Mouse (Mus musculus): ENCODE results near the gene Heatr5a.

Gene Heatr5a

DNA sequence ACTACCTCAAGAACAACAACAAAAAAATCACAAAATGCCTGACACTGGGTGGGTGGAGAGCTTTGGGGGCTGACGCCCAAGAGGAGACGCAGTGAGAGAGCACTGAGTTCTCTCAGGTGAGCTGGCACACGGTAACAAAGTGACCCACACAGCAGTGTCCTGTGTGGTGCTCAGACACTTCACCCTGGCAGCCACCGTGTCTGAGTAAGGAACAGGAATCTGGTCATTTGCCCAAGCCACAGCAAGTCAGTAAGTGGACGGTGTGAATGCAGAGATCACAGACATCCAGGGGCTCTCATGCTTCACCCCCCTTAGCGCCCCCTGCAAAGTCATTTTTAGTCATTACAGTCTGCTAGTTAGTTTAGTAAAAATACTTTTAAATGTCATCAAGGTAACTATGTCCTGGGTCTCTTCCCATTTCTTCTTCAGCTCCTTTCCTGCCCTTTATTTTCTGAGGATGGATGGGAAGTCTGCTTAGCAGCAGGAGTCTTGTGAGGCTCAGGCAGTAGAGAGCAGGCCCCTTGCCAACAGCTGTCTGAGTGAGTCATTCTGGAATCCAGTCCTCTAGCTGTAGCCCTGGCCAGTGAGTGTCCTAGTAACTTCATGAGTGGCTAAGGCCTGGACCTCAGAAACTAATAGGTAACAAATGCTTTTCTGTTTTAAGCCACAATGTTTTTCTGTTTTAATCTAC, 88.4 kb downstream of the Heatr5a start:
- peak; percentile 43 to 64 for DNase-seq

DNA sequence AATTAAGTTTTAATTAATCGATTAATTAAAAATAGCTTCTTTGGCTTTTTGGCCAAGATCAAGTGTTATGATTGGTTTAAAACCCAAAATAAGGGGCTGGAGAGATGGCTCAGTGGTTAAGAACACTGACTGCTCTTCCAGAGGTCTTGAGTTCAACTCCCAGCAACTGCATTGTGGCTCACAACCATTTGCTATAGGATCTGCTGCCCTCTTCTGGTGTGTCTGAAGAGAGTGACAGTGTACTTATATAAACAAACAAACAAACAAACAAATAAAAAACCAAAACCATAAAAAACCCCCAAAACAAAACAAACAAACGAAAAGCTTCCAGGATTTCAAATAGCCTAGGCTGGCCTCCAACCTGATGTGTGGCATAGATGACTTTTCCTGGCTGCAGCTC, 89.3 kb downstream of the Heatr5a start:
- DNase-seq, result no peak

DNA sequence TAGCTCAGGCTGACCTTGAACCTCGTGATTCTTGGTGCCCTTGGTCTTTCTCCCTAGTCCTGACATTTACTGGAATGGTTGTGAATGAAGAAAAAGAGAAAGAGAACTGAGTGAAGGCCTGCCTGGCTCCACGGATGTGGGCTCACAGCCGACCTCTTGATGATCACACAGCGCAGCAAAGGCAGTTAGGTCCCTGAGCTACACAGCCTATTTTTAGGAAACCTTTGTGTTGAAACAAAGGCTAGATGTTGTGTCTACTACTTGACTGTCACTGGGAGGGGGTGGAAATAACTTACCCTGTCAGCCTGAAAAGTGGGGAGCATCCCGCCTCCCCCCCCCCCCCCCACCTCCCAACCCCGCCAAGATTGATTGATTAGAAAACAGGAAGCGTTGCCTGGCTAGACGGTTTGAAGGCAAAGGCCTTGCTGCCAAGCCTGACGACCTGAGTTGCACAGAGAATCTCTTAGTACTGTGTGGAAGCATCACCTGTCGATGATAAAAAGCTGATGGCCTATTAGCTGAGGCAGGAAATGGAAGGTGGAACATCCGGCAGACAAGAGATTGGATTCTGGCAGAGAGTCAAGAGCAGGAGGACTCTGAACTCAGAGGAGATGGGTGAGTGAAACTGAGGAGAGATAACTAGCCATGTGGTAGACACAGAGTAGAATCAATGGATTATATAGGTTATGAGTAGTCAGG, 99.5 kb downstream of the Heatr5a start:
- DNase-seq, result no peak

DNA sequence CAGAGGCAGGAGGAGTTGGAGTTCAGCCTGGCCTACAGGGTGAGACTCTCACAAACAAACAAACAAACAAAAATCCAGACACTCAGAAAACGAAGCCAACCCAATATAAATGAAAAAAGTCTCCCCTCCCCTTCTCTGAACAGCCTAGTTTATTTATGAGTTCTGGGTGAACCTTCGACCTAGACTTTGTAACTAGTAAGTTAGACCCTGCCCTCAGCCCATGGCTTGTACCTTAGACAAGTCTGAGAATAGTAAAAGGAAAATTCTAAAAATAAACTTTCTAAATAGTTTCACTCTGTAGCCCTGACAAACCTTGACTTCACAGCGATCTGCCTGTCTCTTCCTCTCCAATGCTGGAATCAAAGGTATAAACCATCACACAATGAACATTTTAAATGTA, 101.6 kb downstream of the Heatr5a start:
- DNase-seq, result no peak

DNA sequence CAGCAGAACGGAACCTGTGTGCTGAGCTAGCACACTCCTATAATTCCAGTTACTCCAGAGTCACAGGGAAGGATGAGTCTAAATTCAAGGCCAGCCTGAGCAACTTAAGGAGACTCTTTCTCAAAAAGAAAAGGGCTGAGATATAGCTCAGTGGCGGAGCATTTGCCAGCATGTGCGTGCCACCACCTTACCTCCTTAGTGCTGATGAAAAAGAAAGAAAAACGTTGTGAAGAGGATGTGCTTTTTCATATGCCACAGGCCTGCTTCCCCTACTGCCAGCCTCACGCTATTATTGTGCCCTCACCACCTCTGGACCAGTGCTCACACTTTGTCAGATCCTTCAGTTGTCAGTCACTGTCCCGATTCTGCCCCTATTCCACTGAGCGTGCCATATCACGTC, 104.0 kb downstream of the Heatr5a start:
- no peak for DNase-seq

DNA sequence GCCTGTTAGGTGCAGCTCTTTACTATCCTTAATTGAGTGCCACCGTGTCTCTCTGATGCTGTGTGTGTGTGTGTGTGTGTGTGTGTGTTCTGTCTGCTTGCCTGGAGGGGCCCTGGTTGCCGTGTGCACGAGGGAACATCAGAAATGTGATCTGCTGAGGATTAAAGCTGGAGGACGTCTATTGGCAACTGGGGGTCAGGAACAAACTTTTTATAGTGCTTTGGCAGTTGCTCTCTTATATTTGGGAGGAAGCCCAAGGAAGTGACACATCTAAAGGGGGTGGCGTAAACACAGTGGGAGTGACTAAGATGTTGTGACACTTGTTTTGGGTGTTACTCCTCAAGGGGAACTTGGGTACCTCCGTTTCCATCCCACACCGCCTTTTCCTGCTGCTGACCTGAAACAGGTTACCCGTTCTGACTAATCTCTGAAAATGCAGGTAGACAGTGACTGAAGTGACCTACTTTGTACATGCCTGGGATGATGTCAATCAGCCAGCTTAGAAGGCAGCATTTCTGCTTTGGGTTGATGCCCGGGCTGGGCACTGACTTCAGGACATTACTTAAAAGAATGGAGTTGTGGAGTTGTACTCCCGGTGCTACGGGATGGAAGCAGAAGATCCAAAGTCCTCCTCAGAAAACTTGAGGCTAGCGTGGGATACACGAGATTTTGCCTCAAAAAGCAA, 104.8 kb downstream of the Heatr5a start:
- DNase-seq, result peak; percentile 21 to 22

DNA sequence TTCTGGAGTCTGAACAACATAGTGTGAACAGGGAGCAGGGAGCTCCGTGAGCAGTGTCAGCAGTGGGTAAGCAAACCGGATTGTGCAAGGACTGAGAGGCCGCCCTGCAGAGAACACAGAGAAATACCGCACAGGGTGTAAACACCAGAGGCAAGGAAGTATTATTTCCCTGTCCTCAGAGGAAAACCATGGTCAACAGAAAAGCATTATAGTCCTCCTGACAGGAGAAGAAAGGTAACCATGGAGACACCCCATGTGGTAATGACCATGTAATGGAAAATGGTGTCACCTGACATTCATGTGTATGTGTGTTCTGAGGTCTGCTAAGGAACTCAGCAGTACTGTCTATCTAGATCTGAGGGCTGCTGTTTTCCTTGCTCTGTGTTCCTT, 105.3 kb downstream of the Heatr5a start:
- peak in 1 of 2 experiments; percentile 22 for DNase-seq

DNA sequence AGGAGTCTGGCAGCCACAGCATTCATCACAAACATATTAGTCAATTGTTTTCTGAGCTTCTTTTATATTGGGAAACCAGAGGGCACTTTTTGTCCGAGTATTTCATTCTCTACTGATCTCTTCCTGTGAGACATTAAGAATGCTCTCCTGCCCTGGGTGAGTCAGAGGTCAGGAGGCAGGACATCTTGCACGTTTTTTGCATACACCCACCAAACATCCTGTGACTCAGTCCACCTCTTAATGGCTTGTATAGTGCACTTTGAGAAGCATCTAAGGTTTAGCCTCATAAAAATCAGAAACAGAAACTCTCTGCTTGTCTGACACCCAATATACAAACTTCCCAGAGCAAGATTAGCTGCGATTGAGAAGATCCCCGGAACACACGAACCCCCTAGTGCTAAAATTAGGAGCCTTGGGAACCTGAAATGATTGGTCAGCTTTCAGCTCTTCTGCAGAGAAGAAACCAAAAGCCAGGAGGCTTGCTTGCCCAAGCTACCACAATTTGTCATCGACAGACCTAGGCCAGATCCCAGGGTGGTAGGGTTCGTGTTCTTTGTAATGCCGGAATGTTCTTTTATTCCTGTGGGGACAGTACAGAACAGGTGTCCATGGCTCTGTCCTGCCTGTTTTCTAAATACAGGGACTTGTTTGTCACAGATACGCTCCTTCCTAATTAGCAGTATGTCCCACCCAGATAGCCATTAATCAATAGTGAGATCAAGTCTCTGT, 105.9 kb downstream of the Heatr5a start:
- DNase-seq, result no peak

DNA sequence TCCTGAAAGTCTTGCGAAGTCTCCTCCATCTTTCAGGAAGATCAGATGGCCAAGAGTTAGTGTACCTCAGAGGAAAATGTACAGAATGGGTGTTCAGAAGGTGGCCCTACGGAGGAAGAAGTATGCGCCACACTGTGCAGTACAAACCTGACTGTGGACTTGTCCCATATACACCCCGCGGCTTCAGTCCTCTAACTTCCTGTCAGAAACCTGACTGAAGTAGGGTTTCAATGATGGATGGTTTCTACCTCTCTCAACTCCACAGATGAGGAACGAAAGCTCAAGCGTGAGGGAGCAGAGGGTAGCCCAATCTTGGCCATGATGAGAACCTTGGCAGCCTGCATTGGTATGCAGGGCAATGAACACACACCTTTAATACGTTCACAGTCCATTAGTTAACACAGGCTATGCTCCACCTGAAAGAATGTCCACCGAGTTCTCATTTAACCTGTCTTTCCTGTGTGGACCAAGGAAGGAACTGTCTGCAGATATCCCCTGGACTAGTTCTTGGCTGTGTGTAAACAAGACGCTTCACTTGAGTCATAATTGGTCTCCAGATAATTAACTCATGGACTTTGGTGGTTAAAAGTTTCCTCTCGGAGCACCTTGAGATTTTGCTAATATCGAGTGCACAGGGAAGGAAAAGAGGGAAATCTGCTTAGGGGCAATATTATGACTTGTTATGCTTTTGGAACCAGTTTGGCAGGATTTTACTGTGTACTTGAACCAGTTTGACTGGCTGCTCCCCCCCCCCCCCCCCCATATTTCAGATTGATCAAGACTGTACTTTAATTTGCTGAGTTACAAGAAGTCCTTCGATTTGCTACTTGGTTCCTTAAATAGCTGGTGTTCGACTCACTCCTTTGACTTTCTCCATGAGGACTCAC, 107.8 kb downstream of the Heatr5a start:
- DNase-seq, result no peak

DNA sequence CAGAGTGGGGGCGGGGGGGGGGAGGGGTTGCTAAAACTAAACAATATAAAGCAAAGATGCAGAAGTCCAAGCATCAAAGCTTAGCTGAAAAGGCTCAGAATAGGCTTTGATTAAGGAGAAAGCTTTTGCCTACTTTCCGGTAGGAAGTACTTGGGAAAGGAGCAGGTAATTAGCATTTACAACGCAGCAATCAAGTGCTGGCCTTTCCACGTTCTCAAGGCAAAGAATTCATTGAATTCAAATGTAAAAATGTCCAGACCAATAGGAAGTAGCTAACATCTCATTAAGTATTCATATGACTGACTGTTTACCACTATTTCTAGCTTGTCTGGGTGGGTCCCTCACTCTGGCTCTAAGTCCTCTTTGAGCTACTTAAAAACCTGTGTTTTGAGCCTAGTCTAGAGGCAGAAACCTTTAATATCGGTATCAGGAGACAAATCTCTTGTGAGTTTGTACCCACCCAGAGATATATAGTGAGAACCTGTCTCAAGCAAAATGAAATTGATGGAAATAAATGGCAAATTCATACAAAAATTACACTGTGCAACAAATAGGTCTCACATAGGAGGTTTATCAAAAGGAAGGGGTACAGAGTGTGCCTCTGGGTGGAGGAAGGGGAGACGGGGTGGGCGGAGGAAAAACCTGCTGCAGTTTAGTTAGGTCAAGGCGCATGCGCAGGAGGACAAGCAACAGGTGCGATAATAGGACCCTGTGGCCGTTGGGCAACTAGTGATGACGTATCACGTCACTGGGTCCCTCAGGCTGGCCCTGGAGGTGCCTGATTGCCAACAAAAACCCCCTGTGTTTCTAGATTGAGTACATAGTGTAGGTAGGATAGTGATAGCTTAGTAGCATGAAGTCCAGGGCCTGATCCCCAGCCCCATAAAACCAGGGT, 112.7 kb downstream of the Heatr5a start:
- DNase-seq, result no peak

DNA sequence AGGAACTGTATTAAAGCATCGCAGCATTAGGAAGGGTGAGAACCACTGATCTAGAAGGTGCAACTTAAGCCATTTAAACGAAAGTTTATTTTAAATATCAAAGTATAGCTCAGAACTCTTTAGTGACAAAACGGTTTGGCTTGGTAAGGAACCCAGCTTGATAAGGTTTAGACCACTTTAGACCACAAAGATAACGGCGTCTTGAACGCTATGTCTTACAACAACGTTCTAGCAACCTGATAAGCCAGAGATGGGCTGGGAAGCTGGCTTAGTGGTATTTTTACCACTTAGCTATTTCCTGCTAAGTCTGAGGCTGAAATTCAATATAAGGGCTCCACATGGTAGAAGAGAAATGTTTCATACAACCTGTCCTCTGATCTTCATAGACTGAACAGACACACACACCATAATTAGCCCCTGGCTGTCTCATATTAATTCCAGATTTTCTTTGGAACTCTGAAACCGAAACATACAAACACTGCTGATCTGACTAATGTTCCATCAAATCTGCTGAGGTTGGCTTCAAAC, 114.3 kb downstream of the Heatr5a start:
- DNase-seq, result no peak

DNA sequence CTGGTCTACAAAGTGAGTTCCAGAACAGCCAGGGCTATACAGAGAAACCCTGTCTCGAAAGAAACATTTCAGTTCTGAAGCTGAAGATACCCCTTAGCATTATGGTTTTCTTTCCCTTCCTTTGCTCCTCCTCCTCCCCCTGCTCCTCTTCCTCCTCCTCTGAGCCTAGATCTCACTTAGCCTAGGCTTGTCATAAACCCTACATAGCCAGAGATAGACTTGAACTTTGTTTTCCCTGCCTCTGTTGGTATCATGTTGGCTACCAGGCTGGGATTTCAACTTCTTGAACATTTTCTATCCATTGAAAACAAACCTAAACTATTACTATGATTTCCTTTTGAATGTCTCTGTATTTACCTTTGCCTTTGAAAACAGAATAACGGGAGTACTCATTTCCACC, 115.2 kb downstream of the Heatr5a start:
- no peak for DNase-seq

DNA sequence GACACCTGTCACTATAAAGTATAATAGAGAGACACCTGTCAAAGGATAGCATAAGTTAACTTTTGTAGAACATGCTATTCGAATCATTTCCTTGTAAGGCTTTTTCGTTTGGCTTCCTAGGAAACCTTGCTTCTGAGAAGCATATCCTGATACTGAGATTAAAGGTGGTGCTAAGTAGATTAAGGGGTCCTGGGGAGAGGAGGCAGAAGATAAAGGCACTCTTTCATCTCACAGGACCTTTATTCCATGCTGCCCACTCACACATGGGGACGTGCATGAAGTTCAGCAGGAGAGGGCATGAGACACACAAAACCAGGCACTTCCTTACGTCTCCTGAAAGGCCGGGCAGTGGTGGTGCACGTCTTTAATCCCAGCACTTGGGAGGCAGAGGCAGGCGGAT, 115.7 kb downstream of the Heatr5a start:
- no peak for DNase-seq

DNA sequence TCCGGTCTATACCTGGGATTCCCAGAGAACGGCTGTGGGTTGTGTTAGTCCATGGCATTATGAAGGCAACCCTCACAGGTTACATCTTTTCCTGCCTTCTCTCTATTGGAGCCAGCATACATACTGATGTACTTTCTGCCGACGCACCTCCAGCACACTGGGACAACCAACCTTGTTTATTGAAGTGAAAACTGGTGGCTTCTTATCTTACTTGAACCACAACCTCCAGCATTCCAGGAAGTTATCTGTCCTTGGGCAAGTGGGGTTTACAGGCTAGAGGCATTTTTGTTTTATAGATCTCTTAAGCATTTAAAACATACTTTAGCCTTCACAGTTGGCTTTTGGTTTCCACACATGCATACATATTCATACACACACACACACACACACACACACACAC, 119.5 kb downstream of the Heatr5a start:
- no peak for DNase-seq

DNA sequence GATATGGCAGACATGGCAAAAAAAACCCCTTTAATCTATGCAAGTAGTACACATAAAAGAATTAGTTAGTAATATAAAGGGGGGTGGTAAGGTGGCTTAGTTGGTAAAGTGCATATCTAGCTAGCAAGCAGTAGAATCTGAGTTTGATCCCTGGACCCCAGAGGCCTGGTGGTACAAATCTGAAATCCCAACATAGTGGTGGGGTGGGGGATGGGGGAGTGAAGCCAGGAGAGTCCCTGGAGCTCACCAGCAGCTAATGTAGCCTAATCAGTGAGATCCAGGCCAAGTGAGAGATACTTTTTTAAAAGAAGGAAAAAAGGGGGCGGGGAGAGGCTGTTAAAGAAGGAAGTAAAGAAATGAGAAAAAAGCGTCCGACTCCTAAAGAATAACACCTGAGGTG, 120.0 kb downstream of the Heatr5a start:
- DNase-seq, result no peak

DNA sequence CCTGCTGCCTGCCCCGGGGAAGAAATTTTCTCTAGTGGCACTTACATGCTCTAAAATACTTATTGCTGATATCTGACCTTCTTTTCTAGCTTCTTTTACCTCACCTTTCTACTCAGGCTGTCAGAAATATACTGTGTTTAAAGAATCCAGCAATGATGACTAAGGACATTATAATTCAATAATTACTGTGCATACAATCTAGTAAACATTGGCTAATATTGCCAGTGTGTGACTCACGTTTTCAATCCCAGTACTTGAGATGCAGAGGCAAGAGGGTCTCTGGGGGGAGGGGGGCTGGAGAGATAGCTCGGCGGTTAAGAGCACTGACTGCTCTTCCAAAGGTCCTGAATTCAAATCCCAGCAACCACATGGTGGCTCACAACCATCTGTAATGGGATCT, 120.8 kb downstream of the Heatr5a start:
- no peak for DNase-seq

DNA sequence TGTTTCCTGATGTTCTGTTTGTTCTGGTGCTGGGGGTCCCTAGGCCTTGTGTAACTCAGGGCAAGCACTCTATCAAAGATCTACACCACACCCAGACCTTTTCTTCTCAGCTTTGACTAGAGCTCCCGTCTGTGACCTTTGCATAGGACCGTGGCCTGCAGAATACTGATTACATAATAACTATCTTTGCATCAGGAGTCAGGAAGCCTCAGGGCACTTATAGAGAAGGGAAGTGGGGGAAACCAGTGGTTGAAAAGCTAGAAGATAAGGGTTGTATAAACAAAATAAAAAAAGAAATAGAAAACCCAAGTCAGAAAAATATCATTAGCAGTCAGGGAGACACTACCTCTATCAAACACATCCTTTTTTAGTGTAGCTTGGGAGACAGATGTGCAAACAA, 121.2 kb downstream of the Heatr5a start:
- no peak for DNase-seq

DNA sequence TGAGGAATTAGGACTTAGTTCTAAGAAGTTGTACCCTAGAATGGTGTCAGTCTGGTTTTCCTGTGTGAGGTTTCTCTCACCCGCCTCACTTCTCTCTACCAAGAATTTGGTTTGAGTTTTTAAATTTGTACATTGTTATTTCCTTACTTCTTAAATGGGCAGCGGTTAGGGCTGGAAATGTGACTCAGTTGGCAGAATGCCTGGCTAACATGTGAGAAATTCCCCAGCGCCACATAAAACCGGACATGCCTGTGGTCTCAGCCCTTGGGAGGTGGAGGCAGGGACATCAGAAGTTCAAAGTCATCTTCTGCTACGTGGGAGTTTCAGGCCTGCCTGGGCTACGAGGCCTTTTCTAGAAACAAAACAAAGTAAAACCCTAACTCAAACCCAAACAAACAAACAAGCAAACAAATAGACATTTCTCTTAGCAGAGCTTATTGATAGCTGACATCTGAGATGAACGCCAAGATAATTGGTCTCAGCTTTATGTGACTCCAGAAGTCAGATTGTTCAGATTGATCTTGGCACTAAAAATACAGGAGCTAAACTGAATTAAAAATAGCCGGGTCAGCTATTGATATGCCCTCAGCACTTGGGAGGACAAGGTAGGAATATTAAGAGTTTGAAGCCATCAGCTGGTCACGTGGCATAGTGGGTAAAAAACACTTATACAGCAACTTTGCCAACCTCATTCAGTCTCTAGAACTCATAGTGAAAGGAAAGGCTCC, 123.0 kb downstream of the Heatr5a start:
- no peak for DNase-seq

DNA sequence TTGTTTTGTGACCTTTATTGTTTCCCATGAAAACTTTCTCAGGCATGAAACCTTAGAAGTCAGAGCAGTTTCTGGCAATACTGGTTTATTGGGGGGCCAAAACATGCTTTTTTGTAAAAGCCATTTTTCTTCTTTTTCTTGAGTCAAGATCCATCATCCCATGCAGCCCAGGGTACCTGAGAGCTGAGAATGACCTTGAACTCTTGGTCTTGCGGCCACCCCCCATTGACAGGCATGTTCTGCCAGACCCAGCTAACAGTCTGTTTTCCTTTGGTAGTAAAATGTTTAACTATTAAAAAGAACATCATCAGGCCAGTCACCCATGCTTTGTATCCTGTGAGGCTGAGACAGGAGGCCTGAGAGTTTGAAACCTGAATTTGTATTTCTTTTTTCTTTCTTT, 125.9 kb downstream of the Heatr5a start:
- DNase-seq, result no peak

DNA sequence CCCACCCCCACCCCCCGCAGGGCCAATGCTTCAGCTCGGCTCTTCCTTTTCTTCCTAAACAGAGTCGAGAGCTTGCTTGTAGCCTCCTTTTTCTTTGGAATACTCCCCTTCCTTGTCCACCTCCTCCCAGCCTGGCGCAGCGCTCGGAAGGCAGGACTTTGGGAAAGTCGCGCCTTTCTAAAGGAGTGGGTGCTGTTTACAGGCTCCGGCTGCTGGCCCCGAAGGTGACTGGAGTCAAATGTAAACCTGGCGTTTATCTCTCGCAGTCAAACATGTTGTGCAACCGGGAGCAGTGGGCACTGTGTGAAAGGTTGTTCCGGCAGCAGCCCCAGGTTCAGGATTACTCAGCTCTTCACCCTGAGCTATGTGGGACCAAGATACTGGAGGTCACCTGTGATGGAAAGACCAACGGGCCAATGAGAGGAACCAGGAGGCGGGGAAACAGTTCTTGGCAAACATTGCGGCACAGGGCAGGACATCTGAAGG, 126.3 kb downstream of the Heatr5a start:
- peak; percentile 95 to 97 for DNase-seq

Measured in cerebellum, postnatal 14 days (tissue).